Mouse (Mus musculus): ENCODE data around the gene Noc2l.
A peak's percentile ranks its signal among the peaks of the same experiment; 100 is the strongest.

DNA sequence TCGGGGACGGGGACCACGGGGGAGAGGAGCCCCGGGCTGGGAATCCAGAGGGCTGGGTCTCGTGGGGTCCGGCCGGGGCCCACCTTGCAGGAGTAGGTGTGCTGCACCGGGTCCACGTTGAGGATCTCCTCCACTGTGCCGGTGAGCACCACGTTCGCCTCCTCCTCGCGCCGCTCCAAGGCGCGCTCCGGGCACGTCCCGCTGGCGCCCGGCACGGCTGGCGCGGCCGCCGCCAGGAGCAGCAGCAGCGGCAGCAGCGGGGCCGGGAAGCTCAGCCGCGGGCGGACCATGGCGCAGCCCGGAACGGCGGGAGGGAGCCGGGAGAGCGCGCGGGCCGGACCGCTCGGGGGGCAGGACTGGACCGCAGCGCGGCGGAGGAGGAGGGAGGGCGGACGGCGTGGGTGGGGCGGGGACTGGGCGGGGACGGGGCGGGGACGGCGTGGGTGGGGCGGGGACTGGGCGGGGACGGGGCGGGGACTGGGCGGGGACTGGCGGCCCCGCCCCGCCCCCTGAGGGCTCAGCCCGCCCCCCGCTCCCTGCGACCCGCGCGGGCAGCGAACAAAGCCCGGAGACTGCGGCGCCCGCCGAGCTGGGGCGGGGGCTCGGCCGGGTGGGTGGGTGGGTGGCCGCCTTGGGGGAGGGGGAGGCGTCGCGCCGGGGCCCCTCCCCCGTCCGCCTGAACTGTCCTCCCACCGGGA lies 38.5 kb upstream of the Noc2l start, which contains the start of gene Agrn:
- TF ChIP-seq USF1 (IDR thresholded peaks at IDR 0.05; ENCODE audit: low read depth, low read length) (no peak), CTCF (conservative IDR thresholded peaks at IDR 0.05 in 1 of 2, IDR thresholded peaks at IDR 0.05 in 1 of 2; ENCODE audit: low read depth in 2 of 2, low read length in 2 of 2) (no peak), USF2 (conservative IDR thresholded peaks at IDR 0.05; ENCODE audit: low read depth, low read length) (no peak), POLR2A (IDR thresholded peaks at IDR 0.05; ENCODE audit: low read depth, low read length) (peak; percentile 23; the same call in 1 of the 2 replicates), PAX5 (IDR thresholded peaks at IDR 0.05; ENCODE audit: low read length) (no peak), TCF12 (IDR thresholded peaks at IDR 0.05; ENCODE audit: low read depth, low read length) (no peak; the same call in 1 of the 2 replicates), EP300 (IDR thresholded peaks at IDR 0.05; ENCODE audit: low read length) (no peak), MXI1 (IDR thresholded peaks at IDR 0.05; ENCODE audit: low read depth, low read length) (no peak; the same call in 1 of the 2 replicates), HCFC1 (IDR thresholded peaks at IDR 0.05; ENCODE audit: low read depth, low read length) (0 out of 2 replicates have a peak, but pooled peaks have one; percentile 6), MAFK (IDR thresholded peaks at IDR 0.05; ENCODE audit: insufficient replicate concordance, low read length) (no peak)

Data from CH12.LX (cell line).